Mouse (Mus musculus) ES-E14 (cell line): ENCODE measurements around the gene Ddx39b.

Experiments
- CHD2 ChIP-seq: IDR thresholded peaks from 2 replicates; pipeline ENCODE4 v1.6.1; 2014; ENCODE audit warnings: mild to moderate bottlenecking, low read depth, low read length, inconsistent platforms
- HCFC1 ChIP-seq: IDR thresholded peaks from 2 replicates; pipeline ENCODE4 v1.6.1; 2012; ENCODE audit warnings: low read length, inconsistent platforms, borderline replicate concordance; ENCODE audit not compliant: insufficient read depth
- ZC3H11A ChIP-seq: IDR thresholded peaks from 2 replicates; pipeline ENCODE4 v1.6.1; 2012; ENCODE audit warnings: low read depth, mild to moderate bottlenecking, inconsistent platforms, low read length, borderline replicate concordance
- ZNF384 ChIP-seq: IDR thresholded peaks from 2 replicates; pipeline ENCODE4 v1.6.1; 2012; ENCODE audit warnings: low read depth, low read length, inconsistent platforms

- TF ChIP-seq ZC3H11A (no peak), ZNF384 (no peak), HCFC1 (no peak), CHD2 (no peak)
Observed at GRCm38 (mm10) chr17:35231022-35231421, 10.5 kb upstream of the Ddx39b start.
